Mouse (Mus musculus): Measurements from ENCODE around the gene Vmn2r99.

DNA sequence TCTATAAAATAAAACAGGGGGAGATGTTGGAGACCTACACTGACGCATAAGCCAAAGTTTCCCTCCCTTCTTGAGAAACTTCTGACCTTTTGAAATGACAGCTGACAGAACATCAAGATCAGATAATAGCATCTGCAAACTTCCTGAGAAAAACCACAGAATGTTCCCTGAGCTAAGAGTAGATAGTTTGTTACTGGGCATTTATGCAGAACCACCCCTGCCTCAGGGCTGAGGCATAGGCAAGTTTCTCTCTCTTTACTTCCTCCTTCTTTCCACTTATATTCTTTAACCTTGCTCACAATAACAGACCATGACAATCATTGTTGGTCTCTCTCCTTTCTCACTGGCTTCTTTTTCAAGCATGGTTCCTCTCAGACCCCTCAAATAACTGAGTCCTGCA, 83.2 kb downstream of the Vmn2r99 start:
- TF ChIP-seq CTCF (IDR thresholded peaks at IDR 0.05) (no peak), EP300 (IDR thresholded peaks at IDR 0.05) (no peak)
